Mouse (Mus musculus) B cell, adult 2 months (primary cell): ENCODE data around the gene Zfp467.

Experiments used
- DNase-seq, 2 experiments: peaks; one replicate each; pipeline ENCODE4 v3.0.0; 2022

Gene Zfp467

DNA sequence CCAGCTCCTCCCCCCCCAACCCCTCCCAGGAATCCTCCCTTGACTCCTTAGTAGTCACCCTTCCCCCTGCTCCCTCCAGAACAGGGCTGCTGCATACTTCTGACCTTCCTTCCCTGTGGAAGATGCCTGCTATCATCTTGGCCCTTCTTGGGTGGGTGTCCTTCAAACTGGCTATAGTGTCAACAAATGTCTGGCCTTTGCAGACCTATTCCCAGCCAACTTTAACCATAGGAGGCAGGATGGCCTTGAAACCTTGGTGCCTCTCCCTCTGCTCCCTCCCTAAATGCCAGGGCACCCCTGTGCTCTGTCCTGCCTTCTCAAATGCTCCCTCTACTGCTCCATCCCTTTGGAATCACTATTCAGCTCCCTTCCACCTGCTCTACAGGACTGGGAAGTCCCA, 6.0 kb downstream of the Zfp467 start:
- no peak for DNase-seq

GRCm38 (mm10) chr6:48438475-48439125, 7.0 kb downstream of the Zfp467 start:
- DNase-seq = no peak

DNA sequence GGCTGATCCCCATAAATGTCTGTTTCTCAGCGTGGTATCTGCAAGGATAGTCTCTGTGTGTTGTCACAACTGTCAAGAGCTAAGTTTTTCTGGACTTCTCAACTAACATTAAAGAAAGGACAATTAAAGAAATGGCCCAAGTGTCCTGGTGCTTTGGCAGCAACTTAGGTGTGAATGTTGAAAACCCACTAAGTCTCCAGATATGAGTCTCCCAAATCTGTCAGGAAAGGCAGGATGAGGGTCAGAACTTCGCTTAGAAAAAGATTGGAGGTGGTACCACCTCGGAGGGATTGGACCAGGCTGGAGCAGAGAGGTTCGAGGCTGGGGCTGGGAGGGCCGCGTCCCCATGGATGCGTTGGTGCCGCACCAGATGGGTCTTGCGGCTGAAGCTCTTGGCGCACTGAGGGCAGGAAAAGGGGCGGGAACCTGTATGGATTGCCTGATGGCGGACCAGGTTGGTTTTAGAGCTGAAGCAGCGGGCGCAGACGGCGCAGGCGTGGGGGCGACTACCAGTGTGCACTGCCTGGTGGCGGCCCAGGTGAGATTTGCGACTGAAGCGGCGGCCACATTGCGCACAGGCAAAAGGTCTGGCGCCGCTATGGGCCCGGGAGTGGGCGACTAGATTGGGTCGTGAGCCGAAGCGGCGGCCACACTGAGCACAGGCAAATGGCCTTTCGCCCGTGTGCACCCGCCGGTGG, 7.8 kb downstream of the Zfp467 start:
- no peak for DNase-seq

DNA sequence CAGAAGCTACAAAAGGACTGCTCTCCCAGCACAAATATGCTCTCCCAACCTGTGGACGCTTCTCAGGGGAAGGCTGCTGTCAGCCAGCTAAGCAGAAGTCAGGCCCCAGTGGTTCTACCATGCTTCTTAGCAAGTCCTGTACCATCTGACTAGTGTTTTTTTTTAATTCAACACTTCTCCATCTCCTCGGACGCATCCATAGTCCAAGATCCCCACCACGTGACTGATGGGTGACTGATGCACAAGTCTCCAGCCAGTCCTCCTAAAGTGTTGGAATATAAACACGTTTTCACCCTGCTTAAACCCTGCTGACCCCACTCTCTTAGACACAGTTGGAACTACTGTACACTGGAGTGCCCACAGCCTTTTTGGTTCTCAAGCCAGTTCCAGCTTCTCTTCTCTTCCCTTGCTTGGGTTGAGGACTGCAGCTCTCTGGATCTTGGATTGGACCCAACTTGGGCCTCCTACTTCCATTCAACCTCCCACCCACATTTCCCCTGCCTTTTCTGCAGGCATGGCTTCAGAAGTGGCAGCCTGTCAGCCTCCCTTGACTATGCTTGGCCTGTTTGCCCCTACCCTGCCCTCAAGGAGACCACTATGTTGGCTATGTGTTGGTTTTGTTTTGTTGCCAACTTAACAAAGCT, 9.8 kb downstream of the Zfp467 start:
- no peak for DNase-seq

DNA sequence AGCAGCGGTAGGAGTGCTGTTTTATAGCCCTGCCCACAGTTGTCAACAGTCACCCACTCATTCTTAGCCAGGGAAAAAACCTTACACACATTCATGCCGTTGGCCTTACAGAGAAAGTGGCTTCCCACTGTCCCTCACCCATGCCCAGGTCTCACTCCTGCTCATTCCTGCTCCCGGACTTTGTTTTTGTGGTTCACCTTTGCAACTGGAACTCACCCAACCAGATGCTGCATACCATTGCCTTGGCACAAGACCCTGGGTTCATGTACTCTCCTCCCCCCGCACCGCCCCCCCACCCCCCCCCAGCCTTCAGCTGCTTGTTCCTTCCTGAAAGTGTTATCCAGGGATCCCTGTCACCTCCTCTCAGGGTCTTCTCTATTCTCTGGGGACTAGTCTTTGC, 10.5 kb downstream of the Zfp467 start:
- no peak for DNase-seq

GRCm38 (mm10) chr6:48434651-48435050, 11.0 kb downstream of the Zfp467 start:
- DNase-seq = no peak

GRCm38 (mm10) chr6:48432893-48433816, 12.5 kb downstream of the Zfp467 start:
- no peak for DNase-seq

- DNase-seq = no peak
Observed at GRCm38 (mm10) chr6:48430748-48431147, 14.9 kb downstream of the Zfp467 start.

DNA sequence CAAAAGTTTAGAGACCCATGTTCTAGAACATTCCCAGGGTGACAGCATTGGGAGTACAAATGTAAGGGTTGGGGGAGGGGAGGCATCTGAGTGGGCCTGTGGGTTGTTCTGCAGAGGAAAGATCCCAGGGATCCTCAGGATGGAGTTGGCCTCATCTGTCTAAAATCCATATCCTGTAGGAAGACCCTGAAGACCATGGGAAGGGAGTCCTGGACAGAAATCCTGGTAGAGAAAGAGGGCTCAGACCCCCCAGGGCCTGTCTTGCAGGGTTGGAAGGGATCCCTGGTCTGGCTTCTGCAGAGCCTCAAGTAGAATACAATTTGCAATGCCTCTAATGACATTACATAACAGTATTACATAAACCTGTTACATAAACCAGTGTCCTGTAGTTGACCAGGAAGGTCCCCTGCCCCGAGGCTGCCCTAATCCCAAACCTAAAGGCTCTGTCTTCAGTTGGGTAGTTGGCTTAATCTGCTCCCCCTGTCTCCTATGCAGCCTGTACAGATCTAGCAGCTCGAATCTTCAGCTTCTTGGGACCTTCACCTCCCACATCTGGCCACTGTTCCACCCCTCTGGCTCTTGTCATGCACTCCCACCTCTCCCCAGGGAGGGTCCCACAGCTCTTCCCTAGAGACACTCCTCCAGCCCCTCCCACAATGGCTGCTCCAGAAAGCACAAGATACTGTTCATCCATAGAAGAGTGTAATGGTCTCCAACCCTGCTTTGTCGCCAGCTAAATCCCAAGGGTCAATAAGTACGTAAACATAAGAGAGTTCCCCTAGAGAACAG, 16.7 kb downstream of the Zfp467 start:
- no peak for DNase-seq

DNA sequence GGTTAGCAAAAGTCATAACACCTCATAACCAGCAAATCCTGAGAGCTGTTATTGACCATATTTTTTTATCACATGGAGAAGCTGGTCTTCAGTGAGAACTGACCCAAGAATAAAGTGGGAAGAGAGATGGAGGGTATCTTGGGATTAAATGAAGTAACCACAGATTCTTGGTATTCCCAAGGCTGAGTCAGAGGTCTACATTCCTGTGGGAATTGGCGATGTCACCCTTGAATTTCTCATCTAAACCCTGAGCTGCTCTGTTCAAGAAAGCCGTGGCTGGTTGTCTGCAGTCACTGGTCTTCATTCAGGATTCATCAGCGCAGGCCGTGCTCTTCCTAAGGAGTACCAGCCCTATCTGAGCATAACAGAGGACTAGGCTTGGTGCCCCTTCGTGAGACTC, 18.7 kb downstream of the Zfp467 start:
- no peak for DNase-seq

GRCm38 (mm10) chr6:48424074-48424473, 21.6 kb downstream of the Zfp467 start:
- DNase-seq = no peak

- DNase-seq = no peak
Observed at GRCm38 (mm10) chr6:48423336-48423735, 22.3 kb downstream of the Zfp467 start.

DNA sequence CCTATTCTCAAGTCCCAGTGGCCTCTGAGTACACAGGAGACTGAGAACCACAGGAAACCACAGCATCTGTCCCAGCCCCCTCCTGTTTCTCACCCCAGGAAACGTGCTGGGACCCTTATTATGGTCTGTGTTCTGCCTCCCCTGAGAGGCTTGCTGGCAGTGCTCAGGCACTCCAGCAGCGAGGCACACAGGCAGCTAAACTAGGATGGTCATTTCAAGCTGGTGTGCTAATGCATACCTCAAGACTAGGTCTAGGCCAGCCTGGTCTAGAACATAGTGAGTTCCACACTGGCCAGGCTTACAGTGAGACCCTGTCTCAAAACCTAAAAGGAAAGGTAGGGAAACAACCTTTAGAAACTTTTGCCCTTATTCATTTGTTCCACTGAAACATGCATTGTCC, 25.0 kb downstream of the Zfp467 start:
- DNase-seq = no peak

- DNase-seq = no peak
Observed at GRCm38 (mm10) chr6:48416486-48416885, 29.1 kb downstream of the Zfp467 start.

- no peak for DNase-seq
Observed at GRCm38 (mm10) chr6:48415636-48416035, 30.0 kb downstream of the Zfp467 start.

DNA sequence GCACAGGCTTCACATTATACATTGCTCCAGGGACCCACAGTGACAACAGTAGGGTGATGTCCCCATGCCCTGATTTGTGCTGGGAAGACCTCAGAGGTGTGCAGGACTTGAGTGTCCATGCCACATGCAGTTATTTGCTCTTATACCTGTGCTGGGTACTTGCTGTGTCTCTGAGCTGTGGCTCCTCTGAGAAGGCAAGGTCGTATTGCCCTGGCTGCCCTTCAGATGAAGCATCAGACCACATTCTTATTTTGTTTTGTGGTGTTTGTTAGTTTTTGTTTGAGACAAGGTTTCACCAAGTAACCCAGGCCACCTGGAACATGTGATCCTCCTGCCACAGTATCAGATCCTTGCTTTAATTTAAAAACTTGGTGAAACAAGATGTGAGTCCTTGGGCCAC, 30.7 kb downstream of the Zfp467 start:
- DNase-seq = no peak

DNA sequence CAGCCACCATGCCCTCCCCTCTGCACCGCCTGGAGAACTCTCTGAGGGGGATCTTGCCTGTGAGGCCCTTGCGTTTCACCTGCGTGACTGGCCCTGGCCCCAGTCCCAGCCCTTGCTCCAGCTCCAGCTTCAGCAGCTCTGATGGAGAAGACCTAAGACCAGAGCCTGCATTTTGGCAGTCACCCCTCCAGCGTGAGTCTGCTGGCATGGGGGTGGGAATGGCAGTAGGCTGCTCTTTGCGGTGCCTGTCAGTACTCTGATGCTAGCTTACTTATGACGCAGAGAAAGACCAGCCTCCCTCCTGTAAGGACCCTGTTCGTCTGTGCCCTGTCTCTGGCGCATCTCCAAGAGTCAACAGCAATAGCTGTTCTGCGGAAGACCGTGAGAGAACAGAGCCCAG, 32.5 kb downstream of the Zfp467 start:
- no peak for DNase-seq

DNA sequence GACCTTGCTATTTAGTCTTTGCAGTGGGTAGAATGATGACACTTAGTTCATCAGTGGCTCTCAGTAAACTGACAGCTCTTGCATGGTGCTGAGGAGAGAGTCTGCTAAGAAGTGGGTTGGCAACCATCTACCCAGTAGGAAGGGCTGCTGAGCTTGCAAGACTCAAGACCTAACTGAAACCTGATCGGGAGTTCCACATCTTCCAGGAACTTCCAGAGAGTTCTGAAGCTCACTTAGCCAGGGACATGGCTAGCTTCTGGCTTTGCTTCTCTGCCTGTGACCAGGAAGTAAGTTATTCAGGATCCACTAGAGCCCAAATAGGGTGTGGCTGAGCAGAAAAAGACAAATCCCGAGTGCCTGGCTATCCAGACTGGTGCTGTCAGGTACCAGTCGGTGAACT, 33.0 kb downstream of the Zfp467 start:
- DNase-seq = no peak

DNA sequence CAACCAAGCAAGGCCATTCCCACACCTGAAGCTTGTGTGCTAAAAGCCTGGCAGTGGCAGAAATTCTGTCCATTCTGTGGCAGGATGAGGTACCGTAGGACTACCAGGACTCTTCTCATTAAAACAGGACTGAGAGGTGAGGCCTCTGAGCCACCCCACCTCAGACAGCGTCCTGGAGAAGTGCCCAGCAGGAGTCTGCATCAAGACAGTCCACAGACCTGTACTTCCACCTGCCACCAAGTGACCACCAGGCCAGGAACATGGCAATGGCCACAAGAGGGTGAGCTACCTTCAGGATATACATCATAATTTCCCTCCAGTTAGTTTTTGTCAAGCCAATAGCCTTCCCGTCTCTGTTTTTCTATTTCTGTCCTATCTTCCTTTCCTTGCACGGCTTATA, 33.5 kb downstream of the Zfp467 start:
- DNase-seq = no peak

- DNase-seq = no peak
Observed at GRCm38 (mm10) chr6:48411193-48412092, 34.2 kb downstream of the Zfp467 start.

GRCm38 (mm10) chr6:48410551-48410950, 35.1 kb downstream of the Zfp467 start:
- no peak for DNase-seq
